Mouse (Mus musculus): Measurements from ENCODE around the gene Nat8.
"Not testable (repeated sequence)": the region's sequence is repeated elsewhere in the genome, so short reads cannot be mapped to it uniquely, and the experiment has no call there.

GRCm38 (mm10) chr6:85869006-85869405, 37.1 kb upstream of the Nat8 start, which contains the start of gene Nat8f2:
- TF ChIP-seq CTCF (conservative IDR thresholded peaks at IDR 0.05; ENCODE audit: low read length); NANOG (IDR thresholded peaks at IDR 0.05; ENCODE audit: borderline replicate concordance, low read length); POU5F1 (IDR thresholded peaks at IDR 0.05; ENCODE audit: borderline replicate concordance, low read length): not testable (repeated sequence)
